Mouse (Mus musculus) adrenal gland, adult 10 weeks (tissue): ENCODE data around the gene Rtn1. TPM values are rescaled to one million over a fixed set of nuclear protein-coding genes. Genes with fewer than 3 reads are reported as not detected.

ENCODE experiments used
- polyA plus RNA-seq: library from polyadenylated mRNA; stranded (reverse); fragments of 350-450 nt; fragmentation: Illumina TruSeq; extraction: RNeasy Lipid Tissue Mini Kit (QIAGEN cat#74804); gene quantifications from one replicate; pipeline ENCODE4 v1.2.3, GENCODE M21; 2014; ENCODE audit warnings: low read depth, low replicate concordance

Gene Rtn1
- polyA plus RNA-seq = 34.0 TPM

GRCm38 (mm10) chr12:72408954-72409353 lies at the start of gene Rtn1:
Gene Rtn1 (minus strand): TSS chr12:72409054.

GRCm38 (mm10) chr12:72441839-72442576 lies 33.2 kb upstream of the Rtn1 start, which contains the start of gene Lrrc9:
Gene Lrrc9 (plus strand): TSS chr12:72441866.

GRCm38 (mm10) chr12:72184929-72185328 lies 223.9 kb downstream of the Rtn1 start, which contains the start of gene Ccdc175:
Gene Ccdc175 (minus strand): TSS chr12:72185029.

Other genes with a start within 250 kb of the Rtn1 start
- gene Ccdc175, start 224.0 kb downstream of the Rtn1 start, polyA plus RNA-seq = not detected
- 2.2 TPM for gene Lrrc9, start 32.8 kb upstream of the Rtn1 start, polyA plus RNA-seq
- 8.5 TPM for gene Pcnx4, start 127.3 kb upstream of the Rtn1 start, polyA plus RNA-seq
- gene Gm4756, start 240.6 kb upstream of the Rtn1 start, polyA plus RNA-seq = not detected